Mouse (Mus musculus) forelimb bud, embryonic 11.5 days (tissue): ENCODE measurements at regions not wholly inside any gene's neighbourhood (a gene's known extent, or its start where the extent isn't known, plus 50 kb on each side); places are given as distances from the start of the nearest gene placed in this dataset.

Experiments used
- DNase-seq: peaks from one replicate; pipeline ENCODE4 v3.0.0-alpha.2; 2012; ENCODE audit warnings: low read depth, low spot score

DNA sequence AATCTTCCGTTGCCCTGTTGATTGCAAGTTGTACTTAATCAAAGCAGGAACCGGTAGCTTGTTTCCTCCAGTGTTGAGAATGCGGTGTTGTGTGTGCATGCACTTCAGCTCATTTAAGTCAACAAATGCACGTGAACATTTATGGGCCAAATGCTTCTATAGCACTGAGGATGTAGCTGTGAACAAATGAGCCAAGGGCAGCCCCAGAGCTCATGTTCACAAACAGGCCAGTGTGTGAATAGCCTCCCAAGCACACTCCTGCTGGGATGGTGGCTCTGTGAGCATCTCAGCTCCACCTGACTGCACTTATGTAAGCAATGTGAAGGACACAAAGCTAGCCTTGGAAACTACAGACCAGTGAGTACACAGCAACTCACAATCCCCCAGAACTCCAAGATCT is 183.9 kb upstream of the Sox2 start:
- DNase-seq, result no peak

GRCm38 (mm10) chr3:34465040-34465831 is 185.0 kb upstream of the Sox2 start:
- DNase-seq, result no peak

GRCm38 (mm10) chr3:34458766-34459165 is 191.4 kb upstream of the Sox2 start:
- DNase-seq, result no peak

DNA sequence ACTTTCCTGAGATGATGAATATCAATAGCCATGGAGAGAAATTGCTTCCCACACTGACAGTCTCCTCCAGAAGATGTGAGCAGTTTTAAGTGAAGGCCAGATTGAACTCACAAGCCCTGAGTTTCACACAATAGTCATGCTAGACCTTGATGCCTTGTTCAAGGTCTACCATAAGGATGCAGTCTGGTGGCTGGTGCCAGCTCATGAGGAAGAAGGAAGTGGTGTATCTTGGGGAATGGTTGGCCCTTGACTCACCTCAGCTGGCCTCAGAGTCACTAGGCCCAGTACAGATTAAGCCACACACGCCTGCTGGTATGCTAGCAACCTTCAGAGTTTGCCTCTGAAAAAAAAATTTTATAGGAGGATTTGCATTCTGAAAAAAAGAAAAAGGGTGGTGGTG is 192.4 kb upstream of the Sox2 start:
- no peak for DNase-seq

DNA sequence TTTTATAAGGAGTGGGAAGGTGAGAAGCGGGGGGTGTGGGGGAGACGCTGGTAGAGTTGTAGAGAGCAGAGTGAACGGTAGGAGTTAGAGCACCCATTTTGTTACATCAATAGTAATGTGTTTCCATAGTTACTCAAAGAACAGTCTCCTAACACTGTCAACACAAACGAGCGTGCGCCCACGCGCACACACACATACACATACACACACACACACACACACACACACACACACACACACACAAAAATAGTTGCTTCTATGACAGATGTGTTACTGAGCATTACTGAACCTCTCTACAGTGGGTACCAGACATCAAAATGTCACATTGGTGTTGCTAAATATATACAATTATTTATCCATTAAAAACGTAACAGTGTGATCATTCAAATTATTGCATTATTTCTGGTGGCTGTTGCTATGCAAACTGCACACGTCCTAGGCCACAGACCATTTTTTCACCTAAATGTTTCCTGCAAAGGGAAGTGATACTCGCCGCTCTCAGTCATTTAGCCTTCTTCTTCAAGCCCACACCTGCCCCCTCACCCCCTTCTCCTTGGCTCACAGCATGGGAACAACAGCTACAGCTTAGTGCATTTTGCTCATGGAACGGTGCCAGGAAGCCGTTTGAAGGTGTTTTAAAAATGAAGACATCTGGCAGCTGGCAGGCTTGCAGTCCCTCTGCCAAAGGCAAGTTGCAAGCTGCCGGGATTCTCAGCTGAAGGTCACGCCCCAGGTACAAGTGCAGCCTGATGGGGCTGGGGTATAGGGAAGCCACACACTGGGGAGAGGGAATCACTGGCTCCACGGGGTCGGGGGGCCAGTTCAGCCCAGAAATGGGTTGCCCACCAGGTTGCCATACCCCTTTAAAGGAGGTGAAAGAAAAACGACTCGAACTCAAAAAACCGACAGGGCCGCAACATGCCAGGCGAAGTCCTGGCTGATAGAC is 193.4 kb upstream of the Sox2 start:
- DNase-seq, result peak; percentile 65

GRCm38 (mm10) chr3:34454026-34454624 is 196.1 kb upstream of the Sox2 start:
- no peak for DNase-seq

DNA sequence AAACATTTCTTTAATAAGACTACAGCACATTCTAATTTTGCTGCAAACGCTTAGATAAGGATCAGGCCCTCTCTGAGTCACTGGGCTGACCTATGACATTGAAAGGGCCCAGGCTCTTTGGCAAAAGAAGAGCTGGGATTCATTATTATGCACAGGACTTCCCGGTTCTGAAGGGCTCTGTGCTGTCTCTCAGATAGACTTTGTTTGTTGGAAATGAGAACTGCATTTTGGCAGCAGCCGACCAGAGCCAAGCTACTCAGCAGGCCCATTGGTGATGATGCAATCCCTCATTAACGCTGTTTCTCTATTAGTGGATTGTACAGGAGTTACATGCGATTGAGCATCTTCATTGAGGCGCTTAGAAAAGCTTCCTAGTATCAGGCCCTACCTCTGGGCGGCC is 204.9 kb upstream of the Sox2 start:
- DNase-seq, result no peak

GRCm38 (mm10) chr3:34444802-34445201 is 205.4 kb upstream of the Sox2 start:
- no peak for DNase-seq

DNA sequence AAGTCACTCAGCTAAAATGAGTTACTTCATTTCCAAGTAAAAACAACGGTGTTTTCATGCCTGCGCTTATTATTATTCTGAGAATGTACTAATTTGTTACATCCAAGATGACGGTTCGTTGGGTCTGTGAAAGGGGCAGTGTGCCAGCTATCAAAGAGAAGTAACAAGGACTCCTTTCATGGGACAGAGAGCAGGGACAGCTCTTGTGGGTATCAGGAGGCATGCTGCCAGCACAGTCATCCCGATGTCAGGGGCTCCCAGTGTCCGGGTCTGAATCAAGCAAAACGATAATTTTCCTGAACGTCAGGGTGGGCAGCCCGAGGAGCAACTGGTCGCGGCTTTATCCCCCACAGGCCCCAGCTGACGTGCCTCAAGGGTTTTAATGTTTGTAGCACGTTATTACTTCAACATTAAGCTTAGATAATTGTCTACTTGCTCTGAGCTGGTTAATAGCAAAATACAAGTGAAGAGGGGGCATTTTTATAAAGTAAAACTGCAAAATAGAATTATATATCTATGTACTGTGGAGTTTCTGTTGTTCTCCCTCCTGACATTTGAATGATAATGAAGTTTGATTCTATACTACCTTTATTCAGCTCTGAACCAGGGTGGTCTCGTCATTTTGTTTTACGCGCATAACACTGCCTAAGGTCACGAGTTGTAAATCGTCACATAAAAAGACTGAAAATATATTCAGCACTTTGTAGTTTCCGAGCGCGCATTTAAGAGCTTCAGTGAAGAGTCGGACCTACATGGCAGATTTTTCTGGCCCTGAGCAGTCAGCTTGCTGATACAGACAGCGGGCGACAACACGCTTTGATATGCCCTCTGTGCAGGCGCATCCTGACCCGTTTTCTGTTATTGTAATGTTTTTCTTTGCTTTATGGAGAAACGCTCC is 206.2 kb upstream of the Sox2 start:
- DNase-seq, result peak; percentile 35

DNA sequence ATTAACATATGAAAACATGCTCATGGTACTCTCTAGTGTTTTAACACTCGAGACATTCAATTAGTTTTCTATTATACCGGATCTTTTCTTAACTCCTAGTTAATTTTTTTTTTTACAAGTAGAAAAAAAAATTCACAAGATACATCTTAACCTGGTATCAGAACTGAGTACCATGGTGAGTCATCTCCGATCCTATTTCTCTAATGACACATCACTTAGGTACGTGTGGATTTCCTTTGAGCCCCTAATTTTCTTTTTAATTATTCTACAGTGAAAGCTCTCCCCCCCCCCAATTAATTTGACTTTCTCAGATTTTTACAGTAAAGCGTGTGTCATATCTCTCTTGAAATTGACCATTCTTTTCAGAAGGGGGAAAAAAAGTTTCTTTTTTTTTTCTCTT is 206.9 kb upstream of the Sox2 start:
- no peak for DNase-seq

DNA sequence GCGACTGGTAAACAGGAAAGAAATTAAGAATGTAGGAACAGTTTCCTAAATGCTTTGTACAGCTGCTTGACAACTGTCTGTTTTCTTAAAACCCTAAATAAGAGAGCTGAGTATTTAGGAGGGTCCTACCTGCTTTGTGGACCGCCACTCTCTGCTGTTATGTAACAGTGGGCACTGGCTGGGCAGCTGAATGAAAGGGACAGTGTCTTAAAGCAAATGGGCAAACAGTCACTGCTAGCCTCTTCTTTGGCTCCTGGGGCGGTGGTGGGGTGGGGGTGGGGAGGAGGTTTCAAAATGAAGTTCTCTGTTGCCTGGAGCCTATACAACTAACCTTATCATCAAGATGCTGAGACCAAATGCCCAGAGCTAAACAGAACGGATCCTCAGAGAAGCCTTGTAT is 208.4 kb upstream of the Sox2 start:
- no peak for DNase-seq

DNA sequence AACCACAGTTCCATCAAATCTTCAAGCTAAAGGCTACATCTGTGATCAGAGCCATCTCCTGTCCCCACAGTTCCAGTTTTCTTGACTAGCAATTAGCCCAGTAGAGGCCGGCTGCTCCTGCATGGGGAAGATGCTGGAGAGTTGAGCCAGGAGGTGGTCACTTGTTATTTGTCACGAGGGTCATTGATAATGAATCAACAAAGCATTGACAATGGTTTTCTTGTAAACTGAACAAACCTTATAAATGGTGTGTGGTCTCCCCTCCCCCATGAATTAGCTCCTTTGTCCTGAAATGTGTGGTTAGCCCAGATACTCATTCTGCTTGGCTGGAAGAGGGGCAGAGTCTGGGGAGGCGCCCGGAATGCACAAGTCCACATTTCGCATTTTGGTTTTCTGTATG is 208.9 kb upstream of the Sox2 start:
- DNase-seq, result no peak

- no peak for DNase-seq
Measured at GRCm38 (mm10) chr3:34434901-34435300, 215.3 kb upstream of the Sox2 start.

- no peak for DNase-seq
Measured at GRCm38 (mm10) chr3:34427967-34428366, 222.2 kb upstream of the Sox2 start.

- no peak for DNase-seq
Measured at GRCm38 (mm10) chr3:34427495-34427894, 222.7 kb upstream of the Sox2 start.

DNA sequence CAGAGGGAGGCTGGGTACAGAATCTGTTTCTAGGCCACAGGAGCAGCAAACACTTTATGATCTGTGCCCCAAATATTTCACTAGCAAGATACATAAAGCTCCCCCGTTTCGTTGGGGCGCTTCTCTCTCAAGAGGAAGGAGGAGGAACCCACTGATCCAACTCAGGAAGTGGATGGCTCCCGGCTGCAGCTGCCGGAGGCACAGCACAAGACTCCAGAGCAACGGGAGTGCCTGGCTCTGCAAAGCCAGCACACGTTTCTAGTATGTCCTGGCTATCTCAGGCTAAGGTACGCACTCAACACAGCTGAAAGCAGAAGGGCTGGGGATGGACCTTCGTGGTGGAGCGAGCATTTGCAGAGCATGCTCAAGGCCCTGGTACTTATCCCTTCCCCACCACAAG is 223.2 kb upstream of the Sox2 start:
- no peak for DNase-seq

DNA sequence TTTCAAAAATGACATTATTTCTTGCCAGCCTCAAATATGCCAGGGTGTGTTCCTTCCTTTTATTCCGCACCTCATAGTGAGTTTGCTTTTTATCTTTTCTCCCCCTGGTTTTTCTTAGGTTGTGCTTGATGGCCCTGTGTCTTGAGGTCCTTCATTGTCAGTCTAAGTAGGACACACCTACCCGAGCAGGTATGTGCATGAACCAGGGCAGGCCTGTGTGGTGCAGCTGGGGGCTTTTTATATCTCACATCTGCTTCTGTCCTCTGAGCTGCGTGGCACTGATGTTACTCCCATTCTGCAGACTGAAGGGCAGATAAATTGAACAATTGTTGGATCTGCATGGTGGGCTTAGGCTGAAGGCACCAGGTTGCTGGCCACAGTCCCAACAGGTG is 238.3 kb upstream of the Sox2 start:
- DNase-seq, result no peak

GRCm38 (mm10) chr3:34411142-34411914 is 238.9 kb upstream of the Sox2 start:
- DNase-seq, result peak; percentile 12

- DNase-seq, result no peak
Measured at GRCm38 (mm10) chr3:34403586-34403985, 246.6 kb upstream of the Sox2 start.

- no peak for DNase-seq
Measured at GRCm38 (mm10) chr3:34391275-34391674, 258.9 kb upstream of the Sox2 start.
